Mouse (Mus musculus): ENCODE data around the gene Mcrs1. TPM values are rescaled to one million over a fixed set of nuclear protein-coding genes. Genes with fewer than 3 reads are reported as not detected.
A peak's percentile ranks its signal among the peaks of the same experiment; 100 is the strongest.
"Not testable (repeated sequence)": the region's sequence is repeated elsewhere in the genome, so short reads cannot be mapped to it uniquely, and the experiment has no call there.

Mcrs1 gene
- 32.5 and 54.6 TPM in 2 replicates for total RNA-seq (2021)
- long read RNA-seq, transcript Mcrs1-201 (15 exons, 1,916 nt), result major isoform, 66 of 83 reads
- long read RNA-seq, partial matches to known transcripts, result 5 of 83 reads
- long read RNA-seq, other reads (novel, unspliced or antisense), result 12 of 83 reads

- DNase-seq, result peak; percentile 93
These were observed at the start of gene Mcrs1 for GRCm38 (mm10) chr15:99251626-99252380. TSS of gene Mcrs1 (minus strand) at chr15:99251961.

GRCm38 (mm10) chr15:99296213-99296612 is 44.5 kb upstream of the Mcrs1 start:
- DNase-seq, result no peak

- no peak for DNase-seq
These were observed 43.8 kb upstream of the Mcrs1 start, which contains the start of gene Fam186b for GRCm38 (mm10) chr15:99295484-99295981. TSS of gene Fam186b (minus strand) at chr15:99295888.

GRCm38 (mm10) chr15:99294813-99295374 is 43.1 kb upstream of the Mcrs1 start, which contains the start of gene Prpf40b:
TSS of gene Prpf40b (plus strand) at chr15:99295087.
- peak; percentile 96 for DNase-seq

GRCm38 (mm10) chr15:99294287-99294686 is 42.5 kb upstream of the Mcrs1 start:
- no peak for DNase-seq

- DNase-seq, result no peak
These were observed 38.8 kb upstream of the Mcrs1 start for GRCm38 (mm10) chr15:99290586-99290985.

GRCm38 (mm10) chr15:99285189-99285535 is 33.4 kb upstream of the Mcrs1 start:
- no peak for DNase-seq

GRCm38 (mm10) chr15:99284527-99285188 is 32.9 kb upstream of the Mcrs1 start:
- DNase-seq, result no peak

- no peak for DNase-seq
These were observed 31.7 kb upstream of the Mcrs1 start for GRCm38 (mm10) chr15:99283456-99283855.

- no peak for DNase-seq
These were observed 26.5 kb upstream of the Mcrs1 start for GRCm38 (mm10) chr15:99278271-99278670.

GRCm38 (mm10) chr15:99276095-99276494 is 24.3 kb upstream of the Mcrs1 start:
- DNase-seq, result no peak

GRCm38 (mm10) chr15:99265679-99266078 is 13.9 kb upstream of the Mcrs1 start:
- DNase-seq, result peak; percentile 52

- DNase-seq, result no peak
These were observed 12.6 kb upstream of the Mcrs1 start for GRCm38 (mm10) chr15:99264363-99264762.

GRCm38 (mm10) chr15:99262702-99263101 is 10.9 kb upstream of the Mcrs1 start:
- DNase-seq, result no peak

GRCm38 (mm10) chr15:99259730-99260252 is 8.0 kb upstream of the Mcrs1 start:
- peak; percentile 78 for DNase-seq

- no peak for DNase-seq
These were observed 7.5 kb upstream of the Mcrs1 start for GRCm38 (mm10) chr15:99259167-99259729.

GRCm38 (mm10) chr15:99255241-99255749 is 3.5 kb upstream of the Mcrs1 start:
- DNase-seq, result no peak

- DNase-seq, result no peak
These were observed 2.8 kb upstream of the Mcrs1 start for GRCm38 (mm10) chr15:99254477-99255005.

- DNase-seq, result no peak
These were observed 2.0 kb upstream of the Mcrs1 start for GRCm38 (mm10) chr15:99253772-99254171.

- DNase-seq, result not testable (repeated sequence)
These were observed 1.4 kb upstream of the Mcrs1 start for GRCm38 (mm10) chr15:99253175-99253479.

GRCm38 (mm10) chr15:99252381-99253174 is 817 bp upstream of the Mcrs1 start:
- no peak for DNase-seq

Data from adrenal gland, postnatal 25 days (tissue).